Mouse (Mus musculus) G1E (cell line): Measurements from ENCODE around the gene Aars2.

Experiments used
- GATA1 ChIP-seq: IDR thresholded peaks from 2 replicates; pipeline ENCODE4 v1.6.1; 2012; ENCODE audit warnings: borderline replicate concordance, low read length, inconsistent platforms, mixed read lengths
- GATA2 ChIP-seq: IDR thresholded peaks from 2 replicates; pipeline ENCODE4 v1.6.1; 2012; ENCODE audit warnings: low read depth, low read length, inconsistent platforms, borderline replicate concordance
- TAL1 ChIP-seq: conservative IDR thresholded peaks from 2 replicates; pipeline ENCODE4 v1.6.1; 2012; ENCODE audit warnings: low read depth, low read length, inconsistent platforms, mixed read lengths

GRCm38 (mm10) chr17:45505941-45506465, 638 bp upstream of the Aars2 start:
- TF ChIP-seq TAL1 (no peak), GATA1 (no peak), GATA2 (no peak)
